Mouse (Mus musculus) adrenal gland, postnatal 0 days (tissue): ENCODE data around the gene Kdm7a. TPM values are rescaled to one million over a fixed set of nuclear protein-coding genes. Genes with fewer than 3 reads are reported as not detected.

Experiments
- polyA plus RNA-seq: library from polyadenylated mRNA; unstranded; fragments of >200 nt; fragmentation: Nextera tagmentation; extraction: Ambion mirVana; gene quantifications from 2 replicates; pipeline ENCODE4 v1.2.1, GENCODE M21; 2015

The Kdm7a gene
- polyA plus RNA-seq: 2.4 and 3.4 TPM in 2 replicates

DNA sequence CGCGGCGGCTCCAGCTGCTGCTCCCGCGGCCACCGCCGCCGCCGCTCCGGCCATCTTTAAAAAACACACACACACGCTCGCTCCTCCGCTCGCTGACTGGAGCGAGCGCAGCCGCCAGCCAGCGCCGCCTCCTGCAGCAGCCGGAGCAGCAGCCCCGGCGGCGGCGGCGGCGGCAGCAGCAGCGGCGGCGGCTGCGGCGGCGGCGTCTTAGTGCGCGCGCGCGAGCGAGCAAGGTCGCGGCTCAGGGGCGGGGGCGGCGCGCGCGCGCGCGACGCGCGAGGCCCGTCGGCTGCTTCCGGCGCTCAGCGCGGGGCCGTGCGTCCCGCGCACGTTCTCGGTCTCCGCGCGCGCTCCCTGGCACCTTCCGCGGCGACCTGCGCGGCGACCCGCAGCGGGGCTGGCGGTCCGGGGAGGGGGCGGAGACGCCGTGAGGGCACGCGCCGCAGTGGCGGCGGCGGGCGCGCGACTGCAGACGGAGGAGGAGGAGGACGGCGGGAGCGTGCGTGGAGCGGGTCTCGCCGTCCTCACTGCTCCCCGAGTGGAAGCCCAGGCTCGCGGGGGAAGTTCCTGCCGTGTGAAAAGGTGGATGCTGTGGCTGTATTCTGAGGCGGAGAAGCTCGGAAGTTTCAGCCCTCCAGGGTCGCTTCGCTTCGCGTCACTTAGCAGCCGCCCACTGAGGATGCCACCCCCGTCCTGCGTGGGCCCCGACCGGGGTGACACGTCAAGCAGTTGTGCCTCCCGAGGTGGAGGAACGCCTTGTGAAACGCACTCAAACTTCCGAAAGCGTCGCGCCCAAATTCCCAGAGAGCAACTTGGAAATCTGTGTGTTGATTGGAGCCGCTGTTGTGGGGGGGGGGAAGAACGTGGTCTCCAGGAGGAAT lies at the start of gene Kdm7a:
Kdm7a (minus strand) TSS at position 209 of the 881 bp plus-strand sequence.

DNA sequence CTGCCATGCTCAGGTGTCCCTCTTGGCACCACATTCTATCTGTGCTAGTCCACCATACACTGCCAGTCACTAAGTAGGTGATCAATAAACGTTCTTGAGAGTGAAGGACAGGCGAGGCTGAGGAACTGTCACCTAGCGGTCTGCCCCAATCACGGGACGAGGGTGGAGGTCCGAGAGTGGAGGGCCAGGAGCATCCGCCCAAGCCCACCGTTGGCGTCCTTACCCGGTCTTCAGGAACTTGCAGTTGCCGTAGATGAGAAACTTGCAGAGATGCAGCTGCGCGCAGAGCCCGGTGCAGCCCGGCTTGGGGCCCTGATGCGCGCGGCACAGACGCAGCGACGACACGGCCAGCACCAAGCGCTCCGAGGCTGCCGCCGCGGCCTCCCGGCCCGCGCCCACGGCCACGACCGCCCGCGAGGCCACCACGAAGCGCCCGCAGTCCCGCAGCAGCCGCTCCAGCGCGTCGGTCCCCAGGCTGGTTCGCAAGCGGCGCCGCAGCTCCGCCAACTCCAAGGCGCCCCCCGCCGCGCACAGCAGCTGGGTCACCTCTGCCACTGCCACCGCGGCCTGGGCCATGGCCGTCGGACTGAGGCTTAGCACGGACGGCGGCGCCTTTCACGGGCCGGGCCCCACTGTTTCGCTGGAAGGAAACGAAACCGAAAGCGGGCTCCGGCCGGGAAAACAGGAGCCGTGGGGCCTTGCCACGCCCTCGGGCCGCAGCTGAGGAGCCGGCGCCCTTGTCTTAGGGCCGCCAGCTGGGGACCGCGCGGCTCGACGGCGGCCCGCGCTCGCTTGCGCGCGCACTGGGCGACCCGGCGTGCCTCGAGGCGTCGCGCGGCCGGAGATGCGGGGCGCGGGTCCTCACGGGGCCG lies 88.8 kb downstream of the Kdm7a start, which contains the start of gene Parp12:
Parp12 (minus strand) TSS at position 766 of the 872 bp plus-strand sequence.

Other genes with a start within 250 kb of the Kdm7a start
- gene Parp12, start 88.4 kb downstream of the Kdm7a start, polyA plus RNA-seq: 13.3 TPM in 2 replicates
- gene Slc37a3, start 170.9 kb upstream of the Kdm7a start, polyA plus RNA-seq: 27.1 and 28.2 TPM in 2 replicates
- gene Rab19, start 174.4 kb upstream of the Kdm7a start, polyA plus RNA-seq: 4.0 and 5.5 TPM in 2 replicates
- 127 and 132 TPM in 2 replicates for gene Mkrn1, start 213.7 kb upstream of the Kdm7a start, polyA plus RNA-seq